Mouse (Mus musculus) right cerebral cortex, adult 18-20 months (tissue): ENCODE measurements around the gene Trappc6b.
"Not testable (repeated sequence)": the region's sequence is repeated elsewhere in the genome, so short reads cannot be mapped to it uniquely, and the experiment has no call there.

Source experiments
- DNase-seq: peaks from one replicate; pipeline ENCODE4 v3.0.0; 2022; ENCODE audit warnings: mixed read lengths

Trappc6b gene

GRCm38 (mm10) chr12:59060993-59061595 is at the start of gene Trappc6b:
TSS of gene Trappc6b (minus strand) at chr12:59061472.
- peak; percentile 85 for DNase-seq

- DNase-seq = no peak
These were observed 46.7 kb upstream of the Trappc6b start for GRCm38 (mm10) chr12:59107926-59108325.

DNA sequence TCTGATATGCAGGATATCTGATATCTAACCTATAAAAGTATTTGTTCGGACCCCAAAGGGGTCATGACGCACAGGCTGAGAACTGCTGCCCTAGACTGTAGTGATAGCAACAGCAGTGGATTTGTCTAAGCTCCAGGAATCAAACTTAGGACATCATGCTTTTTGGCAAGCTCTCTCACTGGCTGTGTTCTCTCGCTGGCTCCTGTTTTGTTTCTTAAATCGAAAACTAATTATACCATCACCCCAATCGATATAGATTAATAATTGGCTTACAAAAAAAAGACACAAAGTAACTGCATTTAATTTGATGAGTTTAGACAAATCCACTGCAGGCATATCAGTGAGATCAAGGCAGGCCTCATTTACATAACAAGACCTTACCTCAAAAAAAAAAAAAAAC is 45.2 kb upstream of the Trappc6b start:
- no peak for DNase-seq

GRCm38 (mm10) chr12:59105914-59106313 is 44.6 kb upstream of the Trappc6b start:
- no peak for DNase-seq

GRCm38 (mm10) chr12:59104771-59105170 is 43.5 kb upstream of the Trappc6b start:
- DNase-seq = no peak

DNA sequence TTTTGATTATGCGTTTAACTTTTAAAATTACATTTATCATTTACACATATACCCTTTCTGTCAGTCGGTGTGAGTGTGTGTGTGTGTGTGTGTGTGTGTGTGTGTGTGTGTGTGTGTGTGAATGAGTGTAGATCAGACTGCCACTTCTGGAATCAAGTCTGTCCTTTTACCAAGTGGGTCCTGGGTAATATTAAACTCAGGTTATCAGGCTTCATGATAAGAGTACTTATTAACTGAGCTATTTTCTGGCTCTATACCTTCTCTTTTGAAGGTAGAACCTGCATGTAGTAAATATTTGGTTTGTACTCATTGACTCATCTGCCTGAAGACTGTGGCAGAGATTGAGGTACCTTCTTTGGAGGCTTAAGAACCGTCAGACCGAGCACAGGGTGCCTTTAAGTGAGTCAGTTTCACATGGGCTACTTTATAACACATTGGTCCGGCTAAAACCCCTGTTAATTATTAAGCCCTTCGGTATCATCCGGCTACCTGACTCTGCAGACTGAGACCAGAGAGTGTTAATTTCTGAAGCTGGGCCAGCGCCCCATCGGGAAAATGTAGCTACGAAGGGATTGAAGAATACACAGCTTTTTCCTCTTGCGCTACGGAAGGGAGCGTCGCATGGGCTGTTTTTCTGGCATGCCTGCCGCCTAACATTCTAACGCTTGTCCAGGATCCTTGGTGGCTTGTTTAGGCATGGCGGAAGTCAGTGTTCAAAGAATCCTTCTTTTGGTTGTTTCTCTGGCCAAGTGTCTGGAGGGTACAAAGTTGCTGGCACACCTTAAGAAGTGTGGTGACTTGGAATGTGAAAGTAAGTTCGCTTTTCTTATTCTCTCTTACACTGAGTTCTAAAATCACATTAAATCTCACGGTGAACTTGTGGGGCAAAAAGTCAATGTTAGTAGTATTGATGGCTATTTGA is 34.1 kb upstream of the Trappc6b start, which contains the start of gene Mia2:
Mia2 (plus strand) TSS at position 696 of the 922 bp plus-strand sequence.
- no peak for DNase-seq

- DNase-seq = no peak
These were observed 32.3 kb upstream of the Trappc6b start for GRCm38 (mm10) chr12:59093543-59093942.

GRCm38 (mm10) chr12:59086171-59086570 is 24.9 kb upstream of the Trappc6b start:
- no peak for DNase-seq

- DNase-seq = no peak
These were observed 23.2 kb upstream of the Trappc6b start for GRCm38 (mm10) chr12:59084446-59084845.

DNA sequence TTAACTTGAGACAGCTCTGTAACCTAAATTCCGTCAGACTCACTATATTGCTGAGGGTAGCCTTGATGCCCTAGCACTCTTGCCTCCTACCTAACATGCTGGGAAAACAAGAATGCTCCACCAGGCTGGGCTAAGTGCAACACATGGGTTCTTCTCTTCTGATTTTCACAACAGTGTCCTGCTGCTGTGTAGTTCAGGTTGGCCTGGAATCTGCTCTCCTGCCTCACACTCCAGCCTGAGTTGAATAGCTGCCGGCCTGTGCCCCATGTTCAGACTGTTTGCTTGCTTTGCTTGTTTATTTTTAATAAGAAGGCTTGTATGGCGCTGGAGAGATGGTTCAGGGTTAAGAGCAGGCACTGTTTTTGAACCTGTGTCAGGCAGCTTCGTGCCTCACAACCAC is 19.2 kb upstream of the Trappc6b start:
- DNase-seq = no peak

GRCm38 (mm10) chr12:59077883-59078282 is 16.6 kb upstream of the Trappc6b start:
- DNase-seq = no peak

DNA sequence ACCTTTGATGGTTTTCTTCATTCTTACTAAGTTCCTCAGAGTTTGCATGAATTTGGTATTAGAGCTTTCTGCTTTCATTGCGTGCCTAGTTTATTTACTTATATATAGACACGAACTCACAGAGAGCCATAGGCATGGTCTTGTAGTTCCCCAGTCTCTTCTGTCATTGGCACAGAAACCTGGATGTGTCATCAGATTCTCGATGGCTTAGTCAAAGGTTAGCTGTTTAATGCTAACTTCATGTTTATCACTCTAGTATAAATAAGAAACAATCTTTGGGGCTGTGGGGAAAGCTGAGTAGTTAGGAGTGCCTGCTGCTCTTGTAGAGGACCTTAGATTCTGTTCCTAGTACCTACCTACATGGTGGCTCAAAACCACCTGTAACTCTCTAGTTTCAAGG is 15.7 kb upstream of the Trappc6b start:
- DNase-seq = no peak

- peak; percentile 20 for DNase-seq
These were observed 12.8 kb upstream of the Trappc6b start for GRCm38 (mm10) chr12:59074052-59074451.

- peak; percentile 42 for DNase-seq
These were observed 11.0 kb upstream of the Trappc6b start for GRCm38 (mm10) chr12:59072286-59072685.

DNA sequence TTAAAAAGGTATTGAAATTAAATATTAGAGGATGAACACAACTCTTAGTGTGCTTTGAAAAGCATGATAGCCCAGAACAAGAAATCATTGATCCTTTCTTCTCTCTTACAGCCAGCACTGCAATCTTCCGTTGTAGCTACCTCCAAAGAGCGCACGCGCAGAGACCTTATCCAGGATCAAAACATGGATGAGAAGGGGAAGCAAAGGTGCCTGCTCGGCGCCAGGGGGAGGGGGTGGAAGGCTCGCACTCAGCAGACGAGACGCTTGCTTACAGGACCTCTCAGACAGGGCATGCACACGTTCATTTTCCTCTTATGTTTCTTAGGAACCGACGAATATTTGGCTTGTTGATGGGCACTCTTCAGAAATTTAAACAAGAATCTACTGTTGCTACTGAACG is 7.5 kb upstream of the Trappc6b start:
- no peak for DNase-seq

- no peak for DNase-seq
These were observed 5.8 kb upstream of the Trappc6b start for GRCm38 (mm10) chr12:59067095-59067494.

DNA sequence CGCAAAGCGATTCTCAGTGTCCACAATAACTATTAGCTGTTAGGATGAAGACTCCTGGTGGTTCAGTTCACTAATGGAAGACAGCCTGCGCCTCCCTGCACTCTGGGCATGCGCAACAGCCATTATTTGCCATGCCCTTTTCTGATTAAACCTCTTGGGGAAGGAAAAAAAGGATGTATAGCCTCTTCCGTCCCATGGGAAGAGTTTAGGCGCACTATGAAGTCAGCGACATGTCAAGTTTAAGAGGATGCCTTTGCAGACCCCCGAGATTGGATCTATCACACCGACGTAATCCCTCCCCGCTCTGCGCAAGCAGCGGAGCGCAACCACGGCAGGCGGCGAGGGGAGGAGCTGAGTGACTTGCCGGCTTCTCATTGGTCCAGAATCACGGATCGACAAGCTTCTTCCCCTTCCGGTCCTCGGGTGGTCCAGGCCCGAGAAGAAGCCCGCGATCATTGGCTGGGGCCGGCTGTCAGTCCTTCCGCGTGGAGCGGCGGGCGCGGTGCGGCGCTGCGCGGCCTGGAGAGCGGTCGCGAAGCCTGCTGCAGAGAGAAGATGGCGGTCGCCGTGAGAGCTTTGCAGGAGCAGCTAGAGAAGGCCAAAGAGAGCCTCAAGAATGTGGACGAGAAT is 5.3 kb upstream of the Trappc6b start, which contains the start of gene Pnn:
Pnn (plus strand) TSS at position 437 of the 630 bp plus-strand sequence.
- peak; percentile 99 for DNase-seq

- DNase-seq = no peak
These were observed 4.5 kb upstream of the Trappc6b start for GRCm38 (mm10) chr12:59065776-59066175.

DNA sequence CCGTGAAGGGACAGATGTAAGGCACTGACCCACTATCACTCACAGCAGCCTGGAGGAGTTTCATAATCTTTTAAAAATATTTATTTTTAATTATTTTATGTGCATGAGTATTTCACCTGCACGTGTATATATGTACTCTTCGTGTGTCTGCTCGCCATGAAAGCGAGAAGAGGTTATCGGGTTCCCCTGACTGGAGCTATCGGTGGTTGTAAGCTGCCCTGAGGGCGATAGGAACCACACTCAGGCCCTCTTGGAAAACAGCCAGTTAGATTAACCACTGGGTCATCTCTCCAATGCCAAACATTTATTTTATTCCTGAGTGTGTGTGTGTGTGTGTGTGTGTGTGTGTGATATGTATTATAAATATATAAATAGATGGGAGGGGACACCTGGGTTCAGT is 3.6 kb upstream of the Trappc6b start:
- DNase-seq = no peak

- DNase-seq = no peak
These were observed 950 bp downstream of the Trappc6b start for GRCm38 (mm10) chr12:59060322-59060721.

GRCm38 (mm10) chr12:59058242-59058641 is 3.0 kb downstream of the Trappc6b start:
- not testable (repeated sequence) for DNase-seq

DNA sequence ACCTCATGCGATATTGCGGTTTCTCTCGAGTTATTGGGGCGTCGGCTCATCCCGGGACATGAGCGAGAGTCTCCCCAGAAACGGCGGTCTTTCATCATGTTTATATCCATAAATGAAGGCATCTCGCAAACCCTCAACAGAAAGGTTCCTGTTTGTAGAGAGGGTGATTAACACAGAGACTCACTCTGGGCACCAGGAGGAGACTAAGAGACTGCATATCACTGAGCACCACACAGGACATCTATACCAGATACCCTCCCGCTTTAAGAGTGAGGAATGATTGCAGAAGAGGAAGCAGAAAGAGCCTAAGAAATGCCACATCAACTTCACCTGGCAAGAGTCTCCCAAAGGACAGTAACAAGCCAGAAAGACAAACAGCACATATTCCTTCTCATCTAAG is 5.0 kb downstream of the Trappc6b start:
- DNase-seq = no peak

DNA sequence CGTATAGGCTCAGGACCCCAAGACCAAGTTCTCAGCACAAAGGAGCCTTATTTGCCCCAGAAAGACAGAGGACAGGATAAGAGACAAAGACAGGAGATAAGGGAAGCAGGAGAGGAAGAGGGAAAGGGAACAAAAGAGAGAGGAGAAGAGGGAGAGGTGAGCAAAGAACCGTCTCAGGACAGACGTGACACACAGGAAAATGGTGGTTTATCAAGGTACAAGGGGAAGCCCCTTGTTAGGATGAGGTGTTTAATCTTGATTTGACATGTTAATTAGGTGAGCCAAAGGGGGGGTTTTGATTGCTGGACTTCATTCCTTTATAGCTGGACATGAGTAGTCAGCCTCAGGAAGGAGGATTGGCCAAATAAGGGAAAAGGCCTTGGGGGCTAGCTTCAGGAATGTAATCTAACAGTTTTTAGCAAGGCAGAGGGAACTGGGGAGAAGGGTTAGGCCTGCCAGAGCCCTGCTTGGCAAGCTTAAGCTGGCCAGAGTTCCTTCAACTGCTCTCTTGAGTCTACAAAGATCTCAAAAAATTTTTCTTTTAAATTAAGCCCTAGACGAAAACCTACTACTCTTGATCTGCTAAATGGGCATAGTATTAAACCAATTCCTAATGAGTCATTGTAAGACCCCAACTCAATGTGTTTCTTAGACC is 5.9 kb downstream of the Trappc6b start:
- DNase-seq = no peak
